Mouse (Mus musculus): Measurements from ENCODE around the gene Lrp8.

Gene Lrp8

DNA sequence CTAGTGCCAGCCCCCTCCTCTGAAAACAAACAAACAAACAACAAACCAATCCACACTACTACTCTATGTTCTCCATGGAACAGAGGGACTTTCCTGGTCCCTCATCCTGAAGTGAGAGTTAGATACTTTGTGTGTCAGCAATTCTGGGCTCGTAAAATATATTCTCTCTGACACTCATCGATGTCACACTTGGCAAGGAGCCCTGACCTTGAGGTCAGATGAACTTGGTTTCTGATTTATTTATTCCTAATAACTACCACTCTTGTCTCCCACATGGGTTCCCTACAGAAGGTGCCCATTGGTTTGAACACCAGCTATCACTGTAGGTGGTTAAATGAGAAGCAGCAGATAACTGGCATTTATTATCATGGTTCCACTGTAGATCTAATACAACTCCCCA, 118.3 kb downstream of the Lrp8 start:
- intact Hi-C loops (cut with DNase I): no loop called here

DNA sequence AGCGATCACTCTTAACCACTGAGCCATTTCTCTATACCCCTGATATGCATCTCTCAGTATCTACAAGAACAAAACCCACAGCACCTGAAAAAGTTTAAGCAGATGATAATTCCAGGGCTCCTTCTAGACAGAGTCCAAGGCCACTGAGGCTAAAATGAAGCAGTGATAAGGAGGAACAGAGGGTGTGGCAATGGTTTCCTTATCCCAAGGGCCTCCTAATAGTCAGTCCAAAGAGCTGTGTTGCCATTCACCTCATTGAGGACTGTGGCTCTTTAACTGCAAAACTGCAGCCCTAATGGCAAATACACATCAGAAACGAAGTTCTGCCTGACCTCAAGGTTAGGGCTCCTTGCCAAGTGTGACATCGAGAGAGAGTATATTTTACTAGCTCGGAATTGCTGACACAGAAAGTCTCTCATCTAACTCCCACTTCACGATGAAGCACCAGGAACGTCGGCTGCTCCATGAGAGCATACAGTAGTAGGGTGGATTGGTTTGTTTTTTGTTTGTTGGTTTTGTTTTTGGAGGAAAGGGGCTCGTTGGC, 119.2 kb downstream of the Lrp8 start:
- intact Hi-C loops (cut with DNase I): no loop called here

- intact Hi-C loops (cut with DNase I): no loop called here
Measured at GRCm38 (mm10) chr4:107921952-107922351, 119.9 kb downstream of the Lrp8 start.

DNA sequence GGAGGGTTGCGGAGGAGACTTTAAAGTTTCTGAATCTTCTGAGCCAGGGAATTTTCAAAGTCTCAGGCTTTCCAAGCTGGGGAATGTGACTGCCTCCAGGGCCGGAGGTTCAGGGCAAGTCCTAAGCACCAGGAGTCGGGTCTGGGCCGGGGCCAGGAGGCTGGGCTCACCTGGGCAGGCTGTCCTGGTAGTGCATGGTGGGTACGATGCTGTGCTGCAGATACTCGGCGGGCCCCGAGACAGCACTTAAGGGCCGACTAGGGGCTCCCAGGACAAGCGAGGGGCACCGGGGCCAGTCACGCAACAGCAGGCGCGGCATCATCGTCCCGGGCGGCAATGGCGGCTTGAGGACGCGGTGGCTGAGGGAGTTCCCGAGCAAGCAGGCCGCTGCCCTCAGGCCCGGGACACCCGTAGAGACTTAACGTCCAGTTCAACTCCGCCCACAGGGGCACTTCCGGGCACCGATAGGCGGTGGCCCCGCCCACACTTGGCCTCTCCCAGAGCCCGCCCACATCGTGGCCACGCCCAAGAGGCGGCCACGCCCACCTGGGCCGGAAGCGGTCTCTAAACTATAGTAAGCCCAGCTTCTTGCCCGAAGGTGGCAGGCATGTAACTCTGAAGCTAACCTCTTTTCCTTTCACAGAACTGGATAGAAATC, 121.2 kb downstream of the Lrp8 start, which contains the start of gene Cpt2:
TSS of gene Cpt2 (minus strand) at position 466 of the 658 bp plus-strand sequence.
- intact Hi-C loops (cut with DNase I): no loop called here

- intact Hi-C loops (cut with DNase I): no loop called here
Measured at GRCm38 (mm10) chr4:107923803-107924194, 121.7 kb downstream of the Lrp8 start.
